Mouse (Mus musculus) spleen, postnatal 10 days (tissue): ENCODE measurements around the gene 1700008O03Rik.

Experiments
- DNase-seq, 2 experiments: peaks; one replicate each; pipeline ENCODE4 v3.0.0; 2021 to 2022; ENCODE audit warnings: low spot score in 2 of 2

1700008O03Rik gene

DNA sequence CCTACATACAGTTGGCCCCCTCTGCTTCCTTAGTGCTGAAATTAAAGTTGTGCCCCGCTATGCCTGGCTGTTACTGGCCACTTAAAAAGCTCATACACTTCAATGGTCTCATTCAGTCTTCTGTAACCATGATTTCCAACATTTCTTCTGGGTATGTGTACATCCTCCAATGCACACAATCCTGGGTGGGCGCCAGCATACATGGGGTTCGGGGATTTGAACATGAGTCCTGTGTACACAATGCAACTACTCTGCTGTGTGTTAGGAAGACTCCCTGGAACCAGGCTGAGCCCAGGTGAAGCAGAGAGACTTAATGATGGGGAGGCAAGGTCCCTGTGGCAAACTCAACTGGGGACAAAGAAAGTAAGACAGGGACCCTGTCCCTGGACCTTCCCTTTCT lies 9.8 kb downstream of the 1700008O03Rik start:
- no peak for DNase-seq

DNA sequence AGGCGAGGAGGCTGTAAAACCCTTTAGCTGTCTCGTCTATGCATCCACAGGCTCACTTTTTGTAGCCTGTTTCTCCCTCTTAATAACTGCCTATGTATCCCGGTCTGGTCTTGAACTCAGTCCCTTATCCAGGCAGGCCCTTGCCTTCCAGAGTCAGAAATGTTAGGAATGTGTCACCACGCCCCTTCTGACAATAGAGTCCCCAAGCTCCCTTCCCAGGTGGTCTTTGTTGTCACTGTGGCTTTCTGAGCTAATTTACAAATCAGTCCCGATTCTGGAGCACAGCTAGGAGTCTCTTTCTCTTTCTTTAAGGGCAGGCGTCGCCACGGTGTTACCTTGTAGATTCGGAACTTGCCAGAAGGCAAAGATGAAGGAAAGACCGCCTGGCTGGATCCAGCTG lies 10.4 kb downstream of the 1700008O03Rik start:
- no peak for DNase-seq

DNA sequence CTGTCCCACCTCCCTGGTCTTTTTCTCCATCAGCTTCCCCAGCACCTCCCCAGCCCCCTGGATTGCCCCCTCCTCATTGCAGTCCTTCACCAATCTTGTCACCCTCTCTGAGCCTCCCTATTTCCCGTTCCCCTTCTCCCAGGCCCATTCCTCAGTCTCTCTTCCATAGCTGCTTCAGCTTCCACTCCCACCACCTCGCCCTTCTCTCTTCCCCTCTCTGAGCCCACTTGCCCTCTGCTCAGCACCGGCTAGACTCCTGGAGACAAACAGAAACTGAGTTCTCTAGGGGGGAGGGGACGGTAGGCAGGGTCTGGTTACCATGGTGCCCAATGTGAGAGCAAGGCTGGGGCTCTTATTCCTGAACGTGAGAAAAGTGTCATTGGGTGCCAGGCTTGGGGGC lies 10.9 kb downstream of the 1700008O03Rik start:
- no peak for DNase-seq

DNA sequence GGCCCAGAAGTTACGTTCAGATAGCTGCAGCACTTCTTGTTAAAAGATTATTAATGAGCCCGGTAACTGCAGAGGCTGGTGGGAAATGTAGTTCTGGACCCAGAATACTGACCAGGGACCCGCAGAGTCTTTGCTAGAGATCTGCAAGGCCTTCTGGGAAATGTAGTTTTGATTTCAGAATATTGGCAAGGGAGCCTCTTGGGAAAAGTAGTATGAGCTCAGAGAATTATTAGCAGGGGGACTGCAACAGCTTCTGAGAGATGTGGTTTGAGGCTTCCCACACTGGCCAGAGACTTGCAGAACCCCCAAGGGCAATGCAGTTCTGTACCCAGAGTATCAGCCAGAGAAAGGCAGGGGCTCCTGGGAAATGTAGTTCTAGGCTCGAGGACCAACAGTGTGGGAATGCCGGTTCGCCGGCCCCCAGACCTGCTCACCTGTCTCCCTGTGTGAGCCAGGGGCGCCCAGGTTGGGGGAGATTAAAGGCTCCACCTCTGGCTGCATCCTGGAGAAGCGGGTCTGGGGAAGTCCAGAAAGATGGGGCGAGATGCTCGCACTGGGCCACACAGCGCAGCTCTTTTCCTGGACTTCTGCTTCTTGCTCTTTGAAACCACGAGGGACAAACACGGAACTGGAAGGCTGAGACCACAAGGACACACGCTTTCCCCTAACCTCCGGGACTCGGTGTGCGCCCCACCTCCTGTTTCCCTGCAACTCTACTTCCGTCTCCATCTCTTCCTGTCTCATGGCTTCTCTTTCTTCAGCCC lies 11.5 kb downstream of the 1700008O03Rik start:
- peak; percentile 57 to 74 for DNase-seq

DNA sequence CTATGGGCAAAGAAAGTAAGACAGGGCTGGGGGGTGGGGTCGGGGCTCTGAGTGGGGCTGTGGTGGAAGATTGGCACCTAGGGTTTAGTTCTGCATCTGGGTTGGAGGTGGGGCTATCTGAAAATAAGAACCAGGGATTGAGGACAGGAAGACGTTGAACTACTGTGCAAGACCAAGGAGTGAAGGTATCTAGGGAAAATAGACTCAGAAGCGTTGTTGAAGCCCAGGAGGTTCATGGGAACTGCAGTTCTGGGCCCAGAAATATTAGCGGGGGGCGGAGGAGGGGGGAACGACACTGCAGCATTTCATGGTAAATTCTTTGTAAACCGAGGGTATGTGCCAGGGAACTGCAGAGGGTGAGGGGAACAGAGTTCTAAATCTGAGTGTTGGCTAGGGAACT lies 12.2 kb downstream of the 1700008O03Rik start:
- no peak for DNase-seq

DNA sequence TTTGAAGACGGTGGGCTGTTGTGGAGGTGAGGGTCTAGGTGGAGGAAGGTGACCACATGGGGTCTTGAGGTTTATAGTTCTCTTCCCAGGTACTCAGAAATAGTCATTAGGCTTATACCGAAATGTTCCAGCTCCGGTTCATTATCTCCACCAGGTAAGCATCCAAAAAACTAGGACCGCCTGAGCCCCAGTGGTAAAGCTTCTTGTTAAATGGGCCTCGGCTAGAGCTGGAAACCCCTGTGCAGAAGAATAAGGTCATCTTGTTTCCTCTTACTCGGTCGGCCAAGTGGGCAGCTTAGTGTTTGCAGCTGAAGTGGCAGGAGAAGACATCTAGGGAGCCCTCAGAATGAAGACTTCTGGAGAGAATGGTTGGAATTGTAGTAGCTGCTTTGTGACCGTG lies 12.9 kb downstream of the 1700008O03Rik start:
- DNase-seq = no peak

DNA sequence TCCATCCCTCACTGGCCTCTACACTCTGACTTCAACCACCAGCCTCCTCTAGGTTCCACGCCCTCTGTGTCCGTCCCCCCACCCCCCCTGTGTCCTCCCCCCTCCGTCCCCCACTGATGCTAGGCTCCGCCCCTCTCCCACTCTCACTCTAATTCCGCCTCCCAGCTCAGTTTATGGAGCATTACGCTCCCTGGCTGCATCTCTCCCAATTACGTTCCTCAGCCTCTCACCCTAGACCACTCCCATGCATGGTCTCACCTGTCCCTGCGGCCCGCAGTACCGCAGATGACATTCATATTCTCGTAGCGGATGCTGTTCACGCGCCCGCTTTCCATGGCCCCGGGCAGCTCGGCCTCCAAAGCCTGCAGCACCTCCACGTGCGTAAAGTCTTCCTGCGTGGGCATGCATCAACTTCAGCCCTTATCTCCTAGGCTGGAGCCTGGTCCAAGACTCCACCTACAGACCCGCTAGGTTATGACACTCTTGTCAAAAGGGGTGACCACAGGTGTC lies 24.8 kb downstream of the 1700008O03Rik start:
- DNase-seq = peak in 1 of 2 experiments; percentile 22

DNA sequence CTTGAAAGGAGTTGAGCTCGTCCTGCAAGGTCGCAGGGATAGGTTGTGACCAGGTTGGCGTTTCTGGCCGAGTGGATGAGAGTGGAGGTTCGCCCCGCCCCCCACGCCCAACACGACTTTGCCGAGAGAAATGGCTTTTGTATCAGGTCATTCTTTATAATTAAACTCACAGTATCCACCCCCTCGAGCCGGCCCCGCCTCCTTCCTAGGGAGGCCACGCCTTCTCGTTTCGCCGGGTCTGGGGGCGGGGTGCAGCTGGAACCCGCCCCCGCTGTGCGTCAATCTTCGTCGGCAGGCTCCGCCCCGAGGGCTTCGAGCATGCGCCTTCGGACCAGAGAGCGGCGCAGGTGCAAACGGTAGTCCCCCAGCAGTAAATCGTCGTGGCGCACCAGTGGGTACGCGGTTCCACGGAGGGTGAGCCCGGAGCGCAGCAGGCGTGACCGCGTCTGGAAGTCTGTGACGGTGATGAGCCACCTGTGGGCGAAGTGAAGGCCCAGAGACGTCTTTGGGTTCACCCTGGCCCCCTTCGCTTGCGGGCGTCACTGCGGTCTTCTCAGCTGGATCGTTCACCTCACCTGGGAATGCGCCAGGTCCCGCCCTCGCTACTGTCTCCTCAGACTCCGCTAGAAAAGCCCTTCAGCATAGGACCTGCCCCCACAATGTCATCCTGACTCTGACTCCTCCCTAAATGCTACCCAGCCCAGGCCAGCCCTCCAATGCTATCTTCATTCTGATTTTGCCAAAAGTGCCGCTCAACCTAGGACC lies 25.5 kb downstream of the 1700008O03Rik start:
- DNase-seq = peak; percentile 59 to 87

DNA sequence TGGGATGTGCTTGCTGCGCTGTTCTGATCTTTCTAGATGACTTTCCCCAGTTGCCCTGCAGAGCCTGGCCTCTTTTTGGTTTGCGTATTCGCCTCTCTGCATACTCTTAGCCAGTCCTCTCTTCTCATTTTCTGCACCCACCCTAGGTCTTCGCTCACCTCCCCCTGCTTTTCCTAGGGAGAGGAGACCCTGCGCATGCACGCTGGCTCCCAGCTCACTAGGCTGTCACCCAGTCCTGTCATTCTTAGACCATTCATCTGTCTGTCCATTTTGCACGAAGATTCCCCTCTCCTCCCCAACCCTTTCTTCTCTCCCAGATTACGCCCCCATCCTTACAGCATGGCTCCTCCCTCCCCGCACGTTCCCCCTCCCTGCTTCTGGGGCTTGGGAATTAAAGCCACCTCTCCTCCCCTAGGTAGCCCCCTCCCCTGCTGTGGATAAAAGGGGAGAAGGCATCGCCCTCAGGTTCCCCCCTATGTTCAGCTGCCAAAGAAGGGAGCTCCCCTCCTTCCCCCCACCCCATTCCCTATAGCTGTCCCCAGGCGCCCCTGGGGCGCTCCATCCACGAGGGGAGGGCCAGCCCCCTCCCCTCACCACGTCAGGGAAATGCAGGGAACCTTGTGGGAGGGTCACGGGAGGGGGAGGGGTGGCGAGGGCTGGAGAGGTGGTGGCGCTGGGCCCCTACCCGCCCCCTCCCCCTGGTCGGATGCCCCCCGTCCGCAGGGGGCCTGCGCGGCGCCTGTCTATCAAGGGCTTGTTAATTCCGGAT lies 26.6 kb downstream of the 1700008O03Rik start:
- no peak for DNase-seq

DNA sequence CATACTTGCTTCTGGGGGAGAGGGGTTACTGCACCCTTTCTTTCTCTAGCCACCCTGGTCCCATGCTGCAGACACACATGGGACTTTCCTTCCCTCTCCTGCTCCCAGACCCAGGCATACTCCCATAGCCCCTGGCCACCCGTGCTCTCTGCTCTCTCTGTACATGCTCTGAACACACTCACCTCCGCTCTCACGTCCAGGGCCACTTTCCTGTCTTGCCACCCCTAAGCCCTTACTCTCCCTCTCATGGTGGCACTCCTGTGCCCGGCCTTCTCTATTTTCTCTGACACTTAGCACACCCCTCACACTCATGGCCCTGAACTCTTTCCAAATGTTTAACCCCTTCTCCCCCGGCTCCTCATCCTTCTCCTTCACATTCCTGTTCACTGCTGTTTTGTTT lies 27.6 kb downstream of the 1700008O03Rik start:
- no peak for DNase-seq

DNA sequence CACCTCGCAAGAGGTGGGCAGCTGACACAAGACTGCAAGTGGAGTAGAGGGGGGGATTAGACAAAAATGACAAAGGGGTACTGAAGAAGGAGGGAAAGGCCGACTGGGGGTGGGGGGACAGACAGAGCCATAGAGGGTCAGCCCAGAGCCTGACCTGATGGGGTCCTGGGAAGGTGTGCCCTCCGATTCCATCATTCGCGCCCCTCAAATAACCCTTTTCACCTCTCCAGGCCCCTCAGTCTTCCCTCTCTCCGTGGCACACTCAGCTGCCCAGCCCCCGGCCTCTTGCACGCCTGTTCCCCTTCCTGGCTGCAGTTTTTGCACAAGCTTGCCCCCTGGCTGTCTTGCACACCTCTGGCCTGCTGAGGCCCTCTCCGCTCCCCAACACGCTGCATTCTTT lies 28.1 kb downstream of the 1700008O03Rik start:
- DNase-seq = no peak

DNA sequence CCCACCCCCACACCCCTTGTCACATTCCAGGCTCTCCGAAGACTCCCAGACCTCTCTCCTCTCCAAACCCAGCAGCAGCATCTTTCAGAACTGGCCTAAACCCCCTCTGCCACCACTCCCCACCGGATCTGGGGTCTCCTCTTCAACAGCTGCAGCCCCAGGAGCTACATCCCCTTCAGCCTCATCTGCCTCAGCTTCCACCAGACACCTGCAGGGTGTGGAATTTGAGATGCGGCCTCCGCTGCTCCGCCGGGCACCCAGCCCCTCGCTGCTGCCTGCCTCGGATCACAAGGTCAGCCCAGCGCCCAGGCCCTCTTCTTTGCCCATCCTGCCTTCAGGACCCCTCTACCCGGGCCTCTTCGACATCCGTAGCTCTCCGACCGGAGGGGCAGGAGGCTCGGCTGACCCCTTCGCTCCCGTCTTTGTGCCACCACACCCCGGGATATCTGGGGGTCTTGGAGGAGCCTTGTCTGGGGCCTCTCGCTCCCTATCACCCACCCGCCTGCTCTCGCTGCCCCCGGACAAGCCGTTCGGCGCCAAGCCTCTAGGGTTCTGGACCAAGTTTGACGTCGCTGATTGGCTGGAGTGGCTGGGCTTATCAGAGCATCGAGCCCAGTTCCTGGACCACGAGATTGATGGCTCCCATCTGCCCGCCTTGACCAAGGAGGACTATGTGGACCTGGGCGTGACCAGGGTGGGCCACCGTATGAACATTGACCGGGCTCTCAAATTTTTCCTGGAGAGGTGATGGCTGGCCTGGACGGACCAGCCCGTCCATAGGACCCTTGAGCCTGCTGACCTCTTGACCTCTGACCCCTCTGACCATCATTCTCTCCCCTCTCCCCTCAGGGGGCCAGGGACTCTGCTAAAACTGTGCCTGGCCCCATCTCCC lies 28.8 kb downstream of the 1700008O03Rik start:
- DNase-seq = no peak

DNA sequence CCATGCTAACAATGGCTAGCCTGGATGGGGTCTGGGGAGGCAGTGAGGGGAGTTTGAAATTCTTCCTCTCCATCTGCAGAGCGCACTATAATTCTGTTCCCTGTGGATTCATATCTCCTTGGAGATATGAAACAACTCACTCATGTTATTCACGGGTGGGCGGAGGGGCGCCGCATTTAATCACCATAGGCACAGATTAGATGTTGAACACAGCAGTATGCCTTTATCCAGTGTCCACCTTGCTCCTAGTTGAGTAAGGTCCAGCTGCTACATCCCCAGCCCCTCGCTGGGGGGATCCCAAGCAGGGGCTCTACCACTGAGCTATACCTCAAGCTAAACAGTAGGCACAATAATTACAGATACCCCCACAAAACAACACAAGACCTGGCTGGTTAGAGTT lies 30.2 kb downstream of the 1700008O03Rik start:
- DNase-seq = no peak

DNA sequence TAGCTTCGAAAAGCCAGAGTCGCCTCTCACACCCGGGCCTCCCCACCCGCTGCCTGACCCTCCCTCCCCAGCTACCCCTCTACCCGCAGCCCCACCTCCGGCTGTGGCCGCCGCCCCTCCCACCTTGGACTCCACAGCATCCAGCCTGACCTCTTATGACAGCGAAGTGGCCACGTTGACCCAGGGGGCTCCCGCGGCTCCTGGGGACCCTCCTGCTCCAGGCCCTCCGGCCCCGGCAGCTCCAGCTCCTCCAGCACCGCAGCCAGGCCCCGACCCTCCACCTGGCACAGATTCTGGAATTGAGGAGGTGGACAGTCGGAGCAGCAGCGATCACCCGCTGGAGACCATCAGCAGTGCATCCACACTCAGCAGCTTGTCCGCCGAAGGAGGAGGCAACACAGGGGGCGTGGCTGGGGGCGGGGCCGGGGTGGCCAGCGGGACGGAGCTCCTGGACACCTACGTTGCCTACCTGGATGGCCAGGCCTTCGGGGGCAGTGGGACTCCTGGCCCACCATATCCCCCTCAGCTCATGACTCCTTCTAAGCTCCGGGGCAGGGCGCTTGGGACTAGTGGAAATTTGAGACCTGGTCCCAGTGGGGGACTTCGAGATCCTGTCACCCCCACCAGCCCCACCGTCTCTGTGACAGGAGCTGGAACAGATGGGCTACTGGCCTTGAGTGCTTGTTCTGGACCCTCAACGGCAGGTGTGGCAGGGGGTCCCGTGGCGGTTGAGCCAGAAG lies 31.8 kb downstream of the 1700008O03Rik start:
- DNase-seq = no peak

DNA sequence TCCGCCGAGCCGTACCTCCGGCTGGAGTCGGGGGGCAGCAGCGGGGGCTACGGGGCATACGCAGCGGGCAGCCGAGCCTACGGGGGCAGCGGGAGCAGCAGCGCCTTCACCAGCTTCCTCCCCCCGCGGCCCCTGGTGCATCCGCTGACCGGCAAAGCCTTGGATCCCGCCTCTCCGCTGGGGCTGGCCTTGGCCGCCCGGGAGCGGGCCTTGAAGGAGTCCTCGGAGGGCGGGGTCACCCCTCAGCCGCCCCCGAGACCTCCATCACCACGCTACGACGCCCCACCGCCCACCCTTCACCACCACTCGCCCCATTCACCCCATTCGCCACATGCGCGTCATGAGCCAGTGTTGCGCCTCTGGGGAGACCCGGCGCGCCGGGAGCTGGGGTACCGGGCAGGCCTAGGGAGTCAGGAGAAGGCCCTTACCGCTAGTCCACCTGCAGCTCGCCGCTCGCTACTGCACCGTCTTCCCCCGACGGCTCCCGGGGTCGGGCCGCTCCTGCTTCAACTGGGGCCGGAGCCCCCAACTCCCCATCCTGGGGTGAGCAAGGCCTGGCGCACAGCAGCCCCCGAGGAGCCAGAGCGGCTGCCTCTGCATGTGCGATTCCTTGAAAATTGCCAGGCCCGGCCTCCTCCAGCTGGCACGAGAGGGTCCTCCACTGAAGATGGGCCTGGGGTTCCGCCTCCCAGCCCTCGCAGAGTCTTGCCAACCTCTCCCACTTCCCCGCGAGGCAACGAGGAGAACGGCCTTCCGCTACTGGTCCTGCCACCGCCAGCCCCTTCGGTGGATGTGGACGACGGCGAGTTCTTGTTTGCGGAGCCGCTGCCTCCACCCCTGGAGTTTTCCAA lies 32.6 kb downstream of the 1700008O03Rik start:
- no peak for DNase-seq

DNA sequence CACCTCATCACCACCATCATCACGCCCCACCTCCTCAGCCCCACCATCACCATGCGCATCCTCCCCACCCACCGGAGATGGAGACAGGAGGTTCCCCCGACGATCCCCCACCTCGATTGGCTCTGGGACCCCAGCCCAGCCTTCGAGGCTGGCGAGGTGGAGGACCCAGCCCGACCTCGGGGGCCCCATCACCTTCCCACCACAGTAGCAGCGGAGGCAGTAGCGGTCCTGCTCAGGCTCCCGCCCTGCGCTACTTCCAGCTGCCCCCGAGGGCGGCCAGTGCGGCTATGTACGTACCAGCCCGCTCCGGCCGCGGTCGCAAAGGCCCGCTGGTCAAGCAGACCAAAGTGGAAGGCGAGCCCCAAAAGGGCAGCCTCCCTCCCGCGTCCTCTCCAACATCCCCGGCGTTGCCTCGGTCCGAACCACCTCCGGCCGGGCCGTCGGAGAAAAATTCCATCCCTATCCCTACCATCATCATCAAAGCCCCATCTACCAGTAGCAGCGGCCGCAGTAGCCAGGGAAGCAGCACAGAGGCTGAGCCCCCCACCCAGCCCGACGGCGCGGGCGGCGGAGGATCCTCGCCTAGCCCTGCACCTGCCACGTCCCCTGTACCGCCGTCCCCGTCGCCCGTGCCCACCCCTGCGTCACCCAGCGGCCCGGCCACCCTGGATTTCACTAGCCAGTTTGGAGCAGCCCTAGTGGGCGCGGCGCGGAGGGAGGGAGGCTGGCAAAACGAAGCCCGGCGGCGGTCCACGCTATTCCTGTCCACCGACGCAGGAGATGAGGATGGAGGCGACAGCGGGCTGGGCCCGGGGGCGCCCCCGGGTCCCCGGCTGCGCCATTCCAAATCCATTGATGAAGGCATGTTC lies 33.5 kb downstream of the 1700008O03Rik start:
- no peak for DNase-seq

DNA sequence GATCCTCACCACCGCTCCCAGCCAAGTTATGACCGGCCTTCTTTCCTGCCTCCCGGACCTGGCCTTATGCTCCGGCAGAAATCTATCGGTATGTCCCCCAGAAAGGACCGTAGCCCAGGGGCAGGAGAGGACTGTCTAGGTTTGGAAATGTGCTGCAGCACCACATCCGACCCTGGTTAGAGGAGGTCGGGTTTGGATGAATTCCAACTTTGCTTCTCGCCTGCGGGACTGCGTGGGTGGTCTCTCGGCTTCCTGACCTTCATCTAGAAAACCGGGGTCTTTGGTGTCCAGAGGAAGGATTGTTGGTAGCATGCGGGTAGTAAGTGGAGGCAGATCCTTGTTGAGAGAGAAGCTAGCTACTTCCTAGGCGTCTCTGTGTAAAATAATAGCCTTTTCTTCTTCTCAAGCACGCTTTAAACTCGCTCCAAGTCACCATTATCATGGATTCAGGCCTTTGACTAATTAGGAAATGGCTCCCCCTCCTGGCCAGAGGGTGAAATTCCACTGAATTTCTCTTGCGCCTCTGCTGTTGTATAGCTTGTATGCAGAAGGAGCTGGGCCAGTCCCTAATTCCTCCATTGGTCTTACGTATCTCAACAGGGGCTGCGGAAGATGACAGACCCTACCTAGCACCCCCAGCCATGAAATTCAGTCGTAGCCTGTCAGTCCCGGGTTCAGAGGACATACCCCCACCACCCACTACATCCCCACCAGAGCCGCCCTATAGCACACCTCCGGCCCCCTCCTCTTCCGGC lies 34.5 kb downstream of the 1700008O03Rik start:
- DNase-seq = peak; percentile 47 to 78

DNA sequence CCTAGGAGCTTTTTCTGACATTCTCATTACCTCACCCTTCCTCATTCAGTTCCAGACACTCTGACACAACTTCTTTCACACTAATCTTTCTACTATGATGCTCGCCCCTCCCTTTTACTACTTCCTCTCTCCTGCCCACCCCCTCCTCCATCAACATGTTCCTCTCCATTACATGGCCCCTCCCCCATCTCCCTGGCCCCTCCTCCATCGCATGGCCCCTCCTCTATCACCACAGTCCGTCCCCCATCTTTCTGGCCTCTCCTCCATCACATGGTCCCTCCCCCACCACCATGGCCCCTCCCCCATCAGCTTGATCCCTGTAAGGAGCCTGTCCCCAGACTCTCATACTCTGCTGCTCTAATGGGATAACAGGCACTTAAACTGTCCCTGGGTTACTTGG lies 36.6 kb downstream of the 1700008O03Rik start:
- DNase-seq = no peak
